Mouse (Mus musculus) left cerebral cortex, postnatal 14 days (tissue): ENCODE results near the gene Kctd8. TPM values are rescaled to one million over a fixed set of nuclear protein-coding genes. Genes with fewer than 3 reads are reported as not detected.

ENCODE experiments used
- DNase-seq, 2 experiments: peaks; one replicate each; pipeline ENCODE4 v3.0.0; 2021 to 2022; ENCODE audit warnings: low spot score in 2 of 2, mixed read lengths in 1 of 2
- intact Hi-C: fragments of 180-260 bp; cut with DNase I; formaldehyde crosslinking; loops from one replicate; pipeline ENCODE4 v1.15.1; 2025
- microRNA-seq, 2 experiments: library from miRNA; unstranded; fragments of <30 nt; microRNA quantifications; one replicate each; pipeline ENCODE4 v1.2.0; 2022
- total RNA-seq, 2 experiments: library from RNA; stranded (reverse); gene quantifications; 2 replicates each; pipeline ENCODE4 v1.2.3; 2021

Gene Kctd8
- total RNA-seq, 2 experiments from 2014 or later, result 8.2 to 9.1 TPM

- intact Hi-C loops, result no loop called here
Measured at GRCm38 (mm10) chr5:69209401-69209800, 132.1 kb downstream of the Kctd8 start.

GRCm38 (mm10) chr5:69207713-69208112 lies 133.8 kb downstream of the Kctd8 start:
- intact Hi-C loops, result no loop called here
- no peak for DNase-seq

More at GRCm38 (mm10) chr5:69209401-69209800, 132.1 kb downstream of the Kctd8 start:
- no peak for DNase-seq

- no peak for DNase-seq
- intact Hi-C loops, result no loop called here
Measured at GRCm38 (mm10) chr5:69159897-69160509, 181.5 kb downstream of the Kctd8 start.

DNA sequence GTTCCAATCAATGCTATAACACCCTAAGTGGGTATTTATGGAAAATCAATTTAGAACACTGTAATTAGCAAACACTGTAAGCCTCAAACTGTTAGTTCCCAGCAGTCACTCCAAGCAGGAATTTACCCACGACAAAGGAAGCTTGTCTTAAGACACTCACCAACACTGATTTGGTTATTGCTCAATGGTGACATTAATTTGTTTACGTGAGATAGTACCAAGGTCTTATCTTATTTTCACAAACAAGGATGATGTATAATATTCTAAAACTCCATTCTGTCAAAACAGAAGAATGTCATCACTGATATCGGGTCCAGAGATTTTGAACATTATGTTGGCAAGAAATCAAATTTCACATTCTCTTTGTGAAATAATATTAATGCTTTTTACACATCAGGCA lies 185.0 kb downstream of the Kctd8 start:
- intact Hi-C loops, result no loop called here
- DNase-seq, result no peak

GRCm38 (mm10) chr5:69145827-69146226 lies 195.7 kb downstream of the Kctd8 start:
- intact Hi-C loops, result no loop called here
- DNase-seq, result no peak

DNA sequence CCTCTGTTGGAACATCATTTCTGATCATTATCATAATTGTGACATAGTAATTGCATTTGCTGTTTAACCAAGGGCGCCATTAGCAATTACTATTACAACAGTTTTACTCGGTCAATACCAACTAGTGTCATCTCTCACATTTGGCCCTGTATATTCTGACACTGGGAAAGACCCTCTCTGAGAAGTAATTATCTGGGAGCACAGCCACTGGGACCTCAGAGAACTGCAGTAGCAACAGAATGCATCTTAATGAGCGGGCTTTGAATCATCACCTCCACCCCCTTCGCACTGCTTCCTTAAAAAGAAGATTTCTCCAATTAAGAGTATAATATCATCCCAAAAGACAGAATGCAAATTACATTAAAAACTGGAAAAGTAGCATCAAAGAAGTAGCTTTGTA lies 200.4 kb downstream of the Kctd8 start:
- DNase-seq, result no peak
- intact Hi-C loops, result no loop called here

- peak in 1 of 2 experiments; percentile 13 for DNase-seq
- intact Hi-C loops, result no loop called here
Measured at GRCm38 (mm10) chr5:69108718-69109117, 232.8 kb downstream of the Kctd8 start.

- no peak for DNase-seq
- intact Hi-C loops, result no loop called here
Measured at GRCm38 (mm10) chr5:69088912-69089311, 252.6 kb downstream of the Kctd8 start.

Small RNAs within 50 kb of the gene (microRNA-seq; reads per million reads assigned to microRNA genes)
- gene Gm24368, result 0 reads per million in 2 experiments

Other genes starting within 250 kb of the Kctd8 start
- gene Yipf7, start 201.0 kb upstream of the Kctd8 start, total RNA-seq, result not detected
- gene Guf1, start 215.2 kb upstream of the Kctd8 start, total RNA-seq, result 10 to 100 TPM; 27.0 to 29.8 TPM